Mouse (Mus musculus) stomach, postnatal 0 days (tissue): Measurements from ENCODE around the gene Ap1g2.

ENCODE experiments used
- CTCF ChIP-seq: IDR thresholded peaks from 2 replicates; pipeline ENCODE4 v1.5.1; 2016; ENCODE audit warnings: antibody characterized with exemption, low read depth, mild to moderate bottlenecking, moderate library complexity
- EP300 ChIP-seq: optimal IDR thresholded peaks from 2 replicates; pipeline ENCODE3; 2016; ENCODE audit warnings: antibody characterized with exemption

DNA sequence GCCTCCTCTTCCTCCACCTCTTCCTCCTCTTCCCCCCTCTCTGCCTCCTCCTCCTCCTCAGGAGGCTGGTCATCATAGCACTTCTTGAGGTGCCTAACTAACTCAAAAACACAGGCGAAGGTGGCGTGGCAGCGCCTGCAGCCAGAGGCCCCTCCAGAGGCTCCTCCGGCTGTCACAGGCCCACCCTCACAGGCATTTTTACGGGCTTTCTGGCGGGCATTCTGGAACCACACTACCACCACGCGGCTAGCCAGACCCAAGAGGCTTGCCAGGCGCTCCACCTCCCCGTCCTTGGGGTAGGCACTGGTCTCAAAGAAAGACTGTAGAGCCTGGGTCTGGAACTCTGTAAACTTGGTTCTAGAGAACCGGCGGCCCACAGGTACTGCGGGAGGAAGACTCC lies 41.0 kb downstream of the Ap1g2 start:
- TF ChIP-seq EP300 = no peak
- TF ChIP-seq CTCF = no peak
